Mouse (Mus musculus): ENCODE data around the gene Pclo.
"Not testable (repeated sequence)": the region's sequence is repeated elsewhere in the genome, so short reads cannot be mapped to it uniquely, and the experiment has no call there.

DNA sequence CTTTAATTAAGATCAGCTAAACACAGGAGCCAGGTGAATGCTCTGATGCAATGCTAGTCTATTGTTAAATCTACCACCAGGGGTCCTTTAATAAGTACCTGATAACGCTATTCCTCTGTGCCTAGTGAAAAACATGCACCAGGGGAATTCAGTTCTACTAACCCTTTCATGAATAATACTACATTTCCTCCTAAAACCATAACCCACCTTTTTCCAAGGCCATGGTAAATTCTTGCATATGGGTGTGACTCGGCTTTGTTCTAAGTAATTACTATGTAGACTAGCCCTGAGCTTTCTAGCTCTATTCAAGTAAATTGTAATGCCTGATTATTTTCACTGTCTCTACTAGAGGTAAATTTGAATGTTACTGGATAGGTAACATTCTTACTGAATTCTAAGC is 20.3 kb upstream of the Pclo start:
- TF ChIP-seq POLR2A (IDR thresholded peaks at IDR 0.05; ENCODE audit: control insufficient read depth, low read depth, low read length); CTCF (IDR thresholded peaks at IDR 0.05; ENCODE audit: control insufficient read depth, insufficient read depth, insufficient replicate concordance, low read depth, low read length): not testable (repeated sequence)
